Mouse (Mus musculus) thymus, adult 2 months (tissue): ENCODE measurements at regions not wholly inside any gene's neighbourhood (a gene's known extent, or its start where the extent isn't known, plus 50 kb on each side); places are given as distances from the start of the nearest gene placed in this dataset.

Experiments
- CTCF ChIP-seq: fragments of 200-500 bp; IDR thresholded peaks from 2 replicates; pipeline ENCODE4 v1.5.1; 2012; ENCODE audit warnings: mild to moderate bottlenecking, control low read depth, low read length, moderate library complexity, borderline replicate concordance; ENCODE audit not compliant: control insufficient read depth, poor library complexity, insufficient read depth; ENCODE audit errors: extremely low read depth
- POLR2A ChIP-seq: fragments of 200-500 bp; IDR thresholded peaks from 2 replicates; pipeline ENCODE4 v1.6.1; 2012; ENCODE audit warnings: mild to moderate bottlenecking, low read length, control low read depth, moderate library complexity; ENCODE audit not compliant: control insufficient read depth, poor library complexity, insufficient read depth; ENCODE audit errors: extremely low read depth

GRCm38 (mm10) chr16:12924668-12925067, 184.8 kb upstream of the Ercc4 start:
- TF ChIP-seq CTCF (no peak), POLR2A (no peak)
